ENCODE assay signal across 8 mouse cellular contexts in genomic region chr12:80377604-80378003, GRCm38 (mm10). TPM values are rescaled to one million over a fixed set of nuclear protein-coding genes. Genes with fewer than 3 reads are reported as not detected.
DNase-seq lines count a peak whose midpoint lies in the region; ATAC-seq lines count a peak whose summit lies in the region.

No protein-coding gene starts in this region.

- H3K36me3 ChIP-seq in heart, embryonic 10.5 days: peaks cover 53% of the 10 kb centered on the region

- no peak overlapping the region for H3K27ac ChIP-seq in heart, embryonic 10.5 days

- ATAC-seq in inflammation-experienced regulatory T-cells, adult 6 months: peak; percentile 28
- ATAC-seq in monocyte, adult 5-6 weeks (replicated peaks; ENCODE audit: insufficient number of reproducible peaks, low FRiP score, low TSS enrichment, poor library complexity, severe bottlenecking): no peak

- peak; percentile 79 for DNase-seq in heart, adult 11 months
- no peak for DNase-seq in heart, embryonic 10.5 days (ENCODE audit: low spot score)
- DNase-seq in thymus, postnatal 0 days (ENCODE audit: low spot score): peak; percentile 61
- DNase-seq in thymus, adult 18-20 months: no peak
- peak; percentile 18 for DNase-seq in yolk sac, embryonic 10.5 days (ENCODE audit: low spot score)
- DNase-seq in urinary bladder, postnatal 10 days (ENCODE audit: low spot score): no peak

- peaks cover 14% of the 10 kb centered on the region for H3K4me1 ChIP-seq in heart, embryonic 10.5 days

- 50% methylated on average over 1 of the region's 1 CpGs for WGBS in heart, embryonic 10.5 days

- H3K4me3 ChIP-seq in heart, embryonic 10.5 days: no peak overlapping the region

- H3K9me3 ChIP-seq in heart, embryonic 10.5 days: no peaks in the 10 kb centered on the region

- no peaks in the 10 kb centered on the region for H3K27me3 ChIP-seq in heart, embryonic 10.5 days (ENCODE audit: insufficient read depth, poor library complexity, severe bottlenecking)

RNA-seq across cellular contexts. Expression of gene Dcaf5, which starts 58.8 kb away (rescaled TPM):
- polyA plus RNA-seq in heart, embryonic 10.5 days (2016; fragmentation: Nextera tagmentation; extraction: Ambion mirVana): 8.5 and 9.9 TPM in 2 replicates
- polyA plus RNA-seq in thymus, postnatal 0 days (2015; fragmentation: Nextera tagmentation; extraction: Ambion mirVana): 8.9 TPM in 2 replicates
- polyA plus RNA-seq in inflammation-experienced regulatory T-cells, adult 6 months (2017; shearing (Covaris generic)): 10 to 100 TPM; 15.3 to 18.7 (median 16.5) TPM
- total RNA-seq in monocyte, adult 5-6 weeks (2017): 33.3 to 49.8 TPM (median 34.8 TPM) in 3 replicates

Comparison
In these comparisons a context has a peak if more than half of its experiments do, and no peak if none do; other contexts are left out.
1. DNase-seq: peak in heart, adult 11 months (single experiment), thymus, postnatal 0 days (single experiment) and yolk sac, embryonic 10.5 days (single experiment); none in heart, embryonic 10.5 days (single experiment), thymus, adult 18-20 months (0 of 2) and urinary bladder, postnatal 10 days (single experiment).